Comparison of ENCODE assay signal across 23 mouse cellular contexts in genomic region chr10:7205576-7205975, GRCm38 (mm10). TPM values are rescaled to one million over a fixed set of nuclear protein-coding genes. Genes with fewer than 3 reads are reported as not detected.
DNase-seq lines count a peak whose midpoint lies in the region; ATAC-seq and TF ChIP-seq lines count a peak whose summit lies in the region.
"Had no signal": no experiment of that assay in that cellular context is flagged by ENCODE, and none has a peak within 500 bp of the region (broad histone marks: within the 10 kb centered on the region; RNA-seq: fewer than 3 reads in every experiment).

No protein-coding gene starts in this region.

- no peaks in the 10 kb centered on the region for H3K9me3 ChIP-seq in lung, postnatal 0 days (ENCODE audit: low read length)
- H3K9me3 ChIP-seq: embryonic facial prominence, embryonic 12.5 days; embryonic facial prominence, embryonic 15.5 days; heart, embryonic 10.5 days; heart, embryonic 13.5 days had no signal

- peak; percentile 90 for ATAC-seq in lung, postnatal 0 days
- ATAC-seq: CD4-positive, CD25-positive, alpha-beta regulatory T cell, adult 4 months; forebrain, embryonic 14.5 days; forebrain, postnatal 0 days; hindbrain, postnatal 0 days; inflammation-experienced regulatory T-cells, adult 6 months had no signal

- H3K4me2 ChIP-seq in lung, postnatal 0 days (replicated peaks; ENCODE audit: low read depth, low read length), result no peak overlapping the region
- H3K4me2 ChIP-seq: embryonic facial prominence, embryonic 12.5 days; embryonic facial prominence, embryonic 15.5 days; heart, embryonic 13.5 days; hindbrain, embryonic 14.5 days had no signal

- peaks cover 18% of the 10 kb centered on the region; the same call in 1 of the 2 replicates for H3K4me1 ChIP-seq in lung, postnatal 0 days (ENCODE audit: insufficient read depth, low read depth, low read length)
- peaks cover 17% of the 10 kb centered on the region for H3K4me1 ChIP-seq in lung, adult 2 months (ENCODE audit: control insufficient read depth, insufficient read depth, low read length)

- 0 out of 2 replicates have a peak, but pooled peaks have one; percentile 31 for TF ChIP-seq EP300 in lung, postnatal 0 days (IDR thresholded peaks at IDR 0.05)

- peak overlapping the region; percentile 20; the same call in 1 of the 2 replicates for H3K27ac ChIP-seq in lung, postnatal 0 days (ENCODE audit: low read length)
- H3K27ac ChIP-seq: embryonic facial prominence, embryonic 12.5 days; embryonic facial prominence, embryonic 15.5 days; heart, embryonic 10.5 days; heart, embryonic 13.5 days; hindbrain, embryonic 14.5 days; hindbrain, postnatal 0 days had no signal

- no peak overlapping the region for H3K4me3 ChIP-seq in lung, postnatal 0 days (ENCODE audit: low read depth, low read length)
- no peak overlapping the region for H3K4me3 ChIP-seq in lung, adult 2 months (replicated peaks; ENCODE audit: extremely low read depth, low read depth, low read length)
- H3K4me3 ChIP-seq: embryonic facial prominence, embryonic 12.5 days; embryonic facial prominence, embryonic 15.5 days; heart, embryonic 10.5 days; heart, embryonic 13.5 days had no signal

- 63% methylated on average over 3 of the region's 3 CpGs for WGBS in lung, postnatal 0 days
- WGBS in lung, adult 2 months, result 79% methylated on average over 3 of the region's 3 CpGs

- DNase-seq in cerebellum, postnatal 25 days, result peak; percentile 11 to 18
- no peak for DNase-seq in cerebellum, adult 8-10 months
- peak; percentile 80 for DNase-seq in lung, postnatal 0 days (ENCODE audit: low spot score)
- no peak for DNase-seq in lung, adult 2 months
- peak; percentile 81 for DNase-seq in lung, postnatal 36 days
- DNase-seq in lung, postnatal 4 days, result peak; percentile 15 to 32
- DNase-seq: adrenal gland, adult 2 months; adrenal gland, postnatal 14 days; cerebellum, adult 11 months; forebrain, postnatal 0 days; gastrocnemius, postnatal 25 days; heart, adult 18-20 months; heart, postnatal 14 days; heart, postnatal 4 days had no signal

- H3K9ac ChIP-seq in lung, postnatal 0 days (replicated peaks; ENCODE audit: low read depth), result no peak overlapping the region
- H3K9ac ChIP-seq: embryonic facial prominence, embryonic 12.5 days; embryonic facial prominence, embryonic 15.5 days; forebrain, postnatal 0 days; heart, embryonic 13.5 days; hindbrain, embryonic 14.5 days had no signal

- no peak for TF ChIP-seq POLR2A in lung, adult 2 months (IDR thresholded peaks at IDR 0.05; ENCODE audit: borderline replicate concordance, extremely low read depth, low read depth, low read length)

- H3K27me3 ChIP-seq in lung, postnatal 0 days (replicated peaks; ENCODE audit: insufficient read depth, low read length), result no peaks in the 10 kb centered on the region
- H3K27me3 ChIP-seq: embryonic facial prominence, embryonic 12.5 days; embryonic facial prominence, embryonic 15.5 days; heart, embryonic 13.5 days had no signal

- no peak for TF ChIP-seq CTCF in lung, postnatal 0 days (IDR thresholded peaks at IDR 0.05)
- no peak for TF ChIP-seq CTCF in lung, adult 2 months (IDR thresholded peaks at IDR 0.05; ENCODE audit: insufficient read depth, low read length)

- no peaks in the 10 kb centered on the region for H3K36me3 ChIP-seq in lung, postnatal 0 days (ENCODE audit: insufficient read depth, low read length)
- H3K36me3 ChIP-seq: embryonic facial prominence, embryonic 12.5 days; embryonic facial prominence, embryonic 15.5 days; heart, embryonic 10.5 days; heart, embryonic 13.5 days had no signal

RNA-seq across cellular contexts. Expression of gene Cnksr3, which starts 6.5 kb away (rescaled TPM):
- 7.4 and 7.6 TPM in 2 replicates for polyA plus RNA-seq in lung, postnatal 0 days (2015; fragmentation: Nextera tagmentation; extraction: Ambion mirVana)
- polyA plus RNA-seq in lung, adult 2 months (2012; rRNA removed), result 9.7 and 10.1 TPM in 2 replicates

Comparison
In these comparisons a context has a peak if more than half of its experiments do, and no peak if none do; other contexts are left out.
1. DNase-seq: peak in cerebellum, postnatal 25 days (2 of 2), lung, postnatal 0 days (single experiment), lung, postnatal 36 days (single experiment) and lung, postnatal 4 days (2 of 2); none in cerebellum, adult 8-10 months (single experiment) and lung, adult 2 months (single experiment).